Mouse (Mus musculus) embryonic facial prominence, embryonic 13.5 days (tissue): ENCODE measurements at regions not wholly inside any gene's neighbourhood (a gene's known extent, or its start where the extent isn't known, plus 50 kb on each side); places are given as distances from the start of the nearest gene placed in this dataset.

Experiments used
- ATAC-seq: fragments of 200-750 bp; cut with Nextera tagmentation; 2 replicates; pipeline ENCODE4 v1.8.0; 2017; ENCODE audit warnings: low read depth; ENCODE audit not compliant: insufficient number of reproducible peaks, insufficient read depth, low FRiP score, low TSS enrichment
- H3K27ac ChIP-seq: fragments of 300-500 bp; sonication (generic); 2 replicates; pipeline ENCODE4 v1.5.1; 2015; ENCODE audit warnings: moderate library complexity, mild to moderate bottlenecking, inconsistent platforms
- H3K27me3 ChIP-seq: fragments of 300-500 bp; sonication (generic); 2 replicates; pipeline ENCODE4 v1.6.1; 2015; ENCODE audit warnings: mild to moderate bottlenecking, inconsistent platforms
- H3K36me3 ChIP-seq: fragments of 300-500 bp; sonication (generic); 2 replicates; pipeline ENCODE4 v1.6.1; 2015; ENCODE audit warnings: mild to moderate bottlenecking, inconsistent platforms
- H3K4me1 ChIP-seq: fragments of 300-500 bp; sonication (generic); 2 replicates; pipeline ENCODE4 v1.6.1; 2015; ENCODE audit warnings: inconsistent platforms
- H3K4me2 ChIP-seq: fragments of 300-500 bp; sonication (generic); 2 replicates; pipeline ENCODE4 v1.6.1; 2015; ENCODE audit warnings: moderate library complexity, mild to moderate bottlenecking, inconsistent platforms
- H3K4me3 ChIP-seq: fragments of 300-500 bp; sonication (generic); 2 replicates; pipeline ENCODE4 v1.5.1; 2015; ENCODE audit warnings: mild to moderate bottlenecking, inconsistent platforms
- H3K9ac ChIP-seq: fragments of 300-500 bp; sonication (generic); 2 replicates; pipeline ENCODE4 v1.6.1; 2015; ENCODE audit warnings: mild to moderate bottlenecking, inconsistent platforms
- H3K9me3 ChIP-seq: fragments of 300-500 bp; sonication (generic); 2 replicates; pipeline ENCODE4 v1.6.1; 2016; ENCODE audit warnings: inconsistent platforms
- WGBS: fragments of 180-500 bp; shearing (Covaris S2); methylation state at CpG from one replicate; pipeline ENCODE4 v1.1.7; 2015; ENCODE audit warnings: mixed read lengths; 5-methylcytosine and 5-hydroxymethylcytosine counted together

GRCm38 (mm10) chr3:60138319-60138718, 56.6 kb downstream of the Sucnr1 start:
- H3K36me3 ChIP-seq = no peaks in the 10 kb centered on the region
- H3K9ac ChIP-seq = no peak overlapping the region
- H3K9me3 ChIP-seq = no peaks in the 10 kb centered on the region
- peaks cover 23% of the 10 kb centered on the region for H3K4me1 ChIP-seq
- no peak for ATAC-seq
- no peaks in the 10 kb centered on the region for H3K27me3 ChIP-seq
- WGBS = 88% methylated on average over 3 of the region's 3 CpGs
- H3K27ac ChIP-seq = no peak overlapping the region
- no peak overlapping the region for H3K4me3 ChIP-seq
- no peak overlapping the region for H3K4me2 ChIP-seq

- Histone ChIP-seq H3K4me1 (no peaks in the 10 kb centered on the region), H3K9ac (no peak overlapping the region), H3K27ac (no peak overlapping the region), H3K9me3 (no peaks in the 10 kb centered on the region), H3K27me3 (no peaks in the 10 kb centered on the region), H3K4me3 (no peak overlapping the region), H3K4me2 (no peak overlapping the region), H3K36me3 (no peaks in the 10 kb centered on the region)
- WGBS = 81% methylated on average over 3 of the region's 3 CpGs
- ATAC-seq = no peak
Measured at GRCm38 (mm10) chr3:60159865-60160264, 78.2 kb downstream of the Sucnr1 start.

DNA sequence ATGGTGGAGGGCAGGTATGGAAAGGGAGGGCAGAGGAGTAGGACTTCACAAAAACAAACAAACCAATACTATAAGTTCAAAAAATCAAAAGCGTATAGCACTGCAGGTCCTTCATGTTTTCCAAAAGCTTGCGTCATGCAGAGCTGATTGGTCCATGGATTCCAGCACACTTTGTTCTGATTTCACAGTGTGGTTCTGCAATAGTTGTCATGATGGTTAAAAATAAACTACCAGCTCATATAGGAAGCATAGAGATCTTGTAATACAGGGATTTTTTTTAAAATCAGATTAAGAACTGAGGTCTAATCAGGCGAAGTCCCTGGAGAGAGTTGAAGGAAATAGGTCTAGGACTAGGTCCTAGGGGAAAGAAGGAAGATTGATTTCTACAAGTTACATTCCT, 86.0 kb downstream of the Sucnr1 start:
- no peaks in the 10 kb centered on the region for H3K4me1 ChIP-seq
- no peaks in the 10 kb centered on the region for H3K27me3 ChIP-seq
- 79% methylated on average over 3 of the region's 3 CpGs for WGBS
- no peak overlapping the region for H3K4me2 ChIP-seq
- no peaks in the 10 kb centered on the region for H3K36me3 ChIP-seq
- no peak overlapping the region for H3K27ac ChIP-seq
- H3K9me3 ChIP-seq = no peaks in the 10 kb centered on the region
- H3K9ac ChIP-seq = no peak overlapping the region
- no peak overlapping the region for H3K4me3 ChIP-seq
- no peak for ATAC-seq

DNA sequence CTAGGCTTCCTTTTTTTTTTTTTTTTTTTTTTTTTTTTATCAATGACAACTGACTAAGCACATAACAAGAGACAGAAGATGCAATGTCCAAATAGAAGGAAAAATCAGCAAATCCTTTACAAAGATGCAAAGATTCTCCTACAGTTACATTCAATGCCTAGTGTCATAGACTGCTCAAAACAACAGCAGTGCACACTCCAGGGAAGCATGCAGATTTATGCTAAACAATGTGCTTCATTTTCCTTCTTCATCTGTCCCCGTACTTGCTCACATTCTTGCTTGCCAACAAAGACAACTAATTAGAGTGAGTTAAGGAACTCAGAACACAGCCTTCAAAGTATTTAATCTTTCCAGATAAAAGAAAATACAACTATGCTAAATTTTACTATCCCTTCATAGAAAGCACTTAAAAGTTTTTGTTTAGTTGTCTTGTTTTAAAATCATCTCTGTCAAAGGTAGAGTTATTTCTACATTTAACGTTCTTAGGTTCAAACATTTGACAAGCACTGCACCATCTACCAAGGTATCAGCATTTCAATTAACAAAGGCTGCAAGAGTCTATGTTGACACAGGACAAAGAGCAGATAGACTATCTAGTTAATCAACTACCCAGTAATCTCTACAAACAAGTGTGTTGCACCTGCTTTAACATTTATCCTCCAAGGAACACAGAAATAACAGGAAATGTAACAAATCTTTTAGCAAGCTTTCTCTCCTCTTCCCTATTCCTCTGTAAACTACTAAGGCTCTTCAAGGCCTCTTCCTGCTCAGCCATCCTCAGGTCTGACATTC, 86.7 kb downstream of the Sucnr1 start:
- Histone ChIP-seq H3K4me3 (no peak overlapping the region), H3K9ac (no peak overlapping the region), H3K27me3 (no peaks in the 10 kb centered on the region), H3K27ac (no peak overlapping the region), H3K36me3 (no peaks in the 10 kb centered on the region), H3K4me2 (no peak overlapping the region), H3K4me1 (no peaks in the 10 kb centered on the region), H3K9me3 (no peaks in the 10 kb centered on the region)
- 62% methylated on average over 2 of the region's 2 CpGs for WGBS
- ATAC-seq = no peak

GRCm38 (mm10) chr3:60169606-60170005, 87.9 kb downstream of the Sucnr1 start:
- Histone ChIP-seq H3K36me3 (no peaks in the 10 kb centered on the region), H3K9me3 (no peaks in the 10 kb centered on the region), H3K27me3 (no peaks in the 10 kb centered on the region), H3K4me1 (no peaks in the 10 kb centered on the region), H3K4me3 (no peak overlapping the region), H3K4me2 (no peak overlapping the region), H3K9ac (no peak overlapping the region), H3K27ac (no peak overlapping the region)
- ATAC-seq = no peak

DNA sequence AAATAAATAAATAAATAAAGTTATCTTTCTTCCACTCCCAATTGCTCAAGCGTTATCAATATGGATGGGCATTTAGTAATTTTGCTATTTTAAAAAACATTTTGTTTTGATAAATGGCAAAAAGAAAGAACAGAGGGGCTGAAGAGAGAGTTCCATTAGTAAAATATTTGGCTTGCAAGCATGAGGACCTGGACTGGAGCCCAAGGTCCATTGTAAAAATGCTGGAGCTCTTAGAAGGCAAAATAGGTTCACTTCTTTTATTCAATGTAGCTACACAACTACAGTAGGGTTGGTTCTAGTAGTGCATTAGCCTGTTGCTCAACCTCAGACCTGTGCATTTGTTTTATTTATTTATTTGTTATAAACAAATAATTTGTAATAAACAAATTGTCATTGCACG, 102.8 kb downstream of the Sucnr1 start:
- Histone ChIP-seq H3K9ac (no peak overlapping the region), H3K4me2 (no peak overlapping the region), H3K27me3 (no peaks in the 10 kb centered on the region), H3K4me3 (no peak overlapping the region), H3K27ac (no peak overlapping the region), H3K9me3 (no peaks in the 10 kb centered on the region), H3K36me3 (no peaks in the 10 kb centered on the region), H3K4me1 (no peaks in the 10 kb centered on the region)
- WGBS = 92% methylated on average over 2 of the region's 2 CpGs
- no peak for ATAC-seq

GRCm38 (mm10) chr3:60196031-60196430, 114.4 kb downstream of the Sucnr1 start:
- WGBS = 86% methylated on average over 3 of the region's 3 CpGs
- Histone ChIP-seq H3K27me3 (no peaks in the 10 kb centered on the region), H3K4me3 (no peak overlapping the region), H3K4me1 (no peaks in the 10 kb centered on the region), H3K9ac (no peak overlapping the region), H3K4me2 (no peak overlapping the region), H3K36me3 (no peaks in the 10 kb centered on the region), H3K27ac (no peak overlapping the region), H3K9me3 (0 out of 2 replicates have a peak, but pooled peaks cover 4% of the 10 kb centered on the region)
- no peak for ATAC-seq

DNA sequence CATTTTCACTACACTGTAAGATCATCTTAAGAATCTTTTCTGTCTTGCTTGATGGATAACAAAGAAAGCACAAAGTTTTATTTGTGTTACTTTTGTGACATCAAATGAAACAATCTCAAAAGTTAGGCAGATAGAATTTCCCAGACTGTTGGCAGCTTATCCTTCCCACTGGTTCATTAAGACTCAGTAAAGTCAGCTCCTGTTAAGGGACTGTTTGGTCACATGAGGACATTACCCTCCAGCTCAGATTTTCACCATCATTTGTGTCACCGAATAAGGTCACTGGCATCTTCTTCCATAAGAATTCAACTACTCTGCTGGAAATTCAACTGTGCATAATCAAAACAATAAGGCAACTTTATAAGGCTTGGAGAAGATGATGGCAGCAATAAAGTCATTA, 126.3 kb downstream of the Sucnr1 start:
- Histone ChIP-seq H3K36me3 (no peaks in the 10 kb centered on the region), H3K27me3 (no peaks in the 10 kb centered on the region), H3K4me2 (no peak overlapping the region), H3K9me3 (no peaks in the 10 kb centered on the region), H3K4me3 (no peak overlapping the region), H3K27ac (no peak overlapping the region), H3K9ac (no peak overlapping the region), H3K4me1 (no peaks in the 10 kb centered on the region)
- ATAC-seq = no peak
- 46% methylated on average over 1 of the region's 1 CpGs for WGBS

GRCm38 (mm10) chr3:60218938-60219337, 137.3 kb downstream of the Sucnr1 start:
- Histone ChIP-seq H3K4me3 (no peak overlapping the region), H3K9ac (no peak overlapping the region), H3K36me3 (no peaks in the 10 kb centered on the region), H3K4me1 (no peaks in the 10 kb centered on the region), H3K27ac (no peak overlapping the region), H3K4me2 (no peak overlapping the region), H3K9me3 (no peaks in the 10 kb centered on the region), H3K27me3 (no peaks in the 10 kb centered on the region)
- 75% methylated on average over 3 of the region's 3 CpGs for WGBS
- no peak for ATAC-seq

GRCm38 (mm10) chr3:60240664-60241063, 159.0 kb downstream of the Sucnr1 start:
- Histone ChIP-seq H3K27ac (no peak overlapping the region), H3K9me3 (no peaks in the 10 kb centered on the region), H3K9ac (no peak overlapping the region), H3K27me3 (no peaks in the 10 kb centered on the region), H3K4me1 (no peaks in the 10 kb centered on the region), H3K4me3 (no peak overlapping the region), H3K4me2 (no peak overlapping the region), H3K36me3 (no peaks in the 10 kb centered on the region)
- ATAC-seq = no peak

- Histone ChIP-seq H3K9ac (no peak overlapping the region), H3K9me3 (no peaks in the 10 kb centered on the region), H3K27ac (no peak overlapping the region), H3K4me1 (no peaks in the 10 kb centered on the region), H3K36me3 (no peaks in the 10 kb centered on the region), H3K27me3 (no peaks in the 10 kb centered on the region), H3K4me3 (no peak overlapping the region), H3K4me2 (no peak overlapping the region)
- ATAC-seq = no peak
- WGBS = 84% methylated on average over 3 of the region's 3 CpGs
Measured at GRCm38 (mm10) chr3:60266666-60267415, 185.2 kb downstream of the Sucnr1 start.

DNA sequence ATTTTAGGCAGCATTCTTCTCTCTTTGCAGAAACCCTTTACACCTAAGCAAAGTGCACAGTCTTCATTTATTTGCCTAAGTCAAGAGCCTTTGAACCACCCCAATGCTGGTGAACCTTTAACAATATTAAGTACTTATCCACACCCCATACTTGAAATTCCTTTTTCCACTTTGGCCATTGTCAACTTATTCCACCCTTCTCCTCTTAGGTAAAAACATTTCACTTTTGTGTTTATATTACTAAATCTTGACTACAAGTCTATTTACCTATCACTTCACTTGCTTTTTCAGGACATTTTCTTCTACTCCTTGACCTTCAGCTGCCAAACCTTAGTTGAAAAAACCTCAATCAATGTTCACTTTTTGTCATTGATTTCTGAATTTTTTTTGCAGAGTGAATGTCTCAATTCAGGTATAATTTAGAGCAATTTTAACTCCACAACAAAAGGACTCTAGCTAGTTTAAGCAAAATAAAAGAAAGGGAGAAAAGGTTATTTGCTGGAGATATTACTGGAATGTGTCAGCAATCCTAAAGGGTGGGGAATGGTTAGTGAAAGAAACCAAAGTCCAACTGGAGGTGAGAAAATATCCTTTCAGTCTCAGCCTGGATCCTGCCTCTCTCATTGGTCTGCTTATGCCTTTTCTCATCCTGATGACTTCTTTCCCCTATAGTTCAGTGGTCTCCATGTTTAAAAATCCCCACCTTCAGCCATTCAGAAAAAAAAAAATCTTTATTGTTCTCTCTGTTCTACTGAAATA, 185.9 kb downstream of the Sucnr1 start:
- no peak for ATAC-seq
- Histone ChIP-seq H3K4me2 (no peak overlapping the region), H3K9me3 (no peaks in the 10 kb centered on the region), H3K36me3 (no peaks in the 10 kb centered on the region), H3K4me3 (no peak overlapping the region), H3K9ac (no peak overlapping the region), H3K4me1 (no peaks in the 10 kb centered on the region), H3K27me3 (no peaks in the 10 kb centered on the region), H3K27ac (no peak overlapping the region)
